Mouse (Mus musculus): ENCODE results near the gene Nudc. TPM values are rescaled to one million over a fixed set of nuclear protein-coding genes. Genes with fewer than 3 reads are reported as not detected.

The Nudc gene
- total and polyA plus RNA-seq, 2 experiments from 2014 or later = 54.1 to 265 TPM

DNA sequence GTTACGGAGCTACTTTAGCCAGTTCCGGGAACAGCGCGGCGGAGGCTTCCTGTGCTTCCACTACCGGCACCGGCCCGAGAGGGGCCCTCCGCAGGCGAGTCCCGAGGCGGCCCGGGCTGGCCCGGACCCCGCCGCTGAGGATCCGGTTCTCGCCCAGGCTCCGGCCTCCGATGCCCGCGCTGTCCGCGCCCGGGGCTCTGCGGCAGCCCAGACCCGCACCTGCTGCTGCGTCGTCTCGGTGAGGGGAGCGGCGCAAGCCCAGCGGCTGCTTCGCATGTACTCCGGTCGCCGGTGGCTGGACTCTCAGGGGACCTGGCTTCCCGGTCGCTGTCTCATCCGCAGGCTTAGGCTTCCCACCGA lies 29.0 kb upstream of the Nudc start:
- TF ChIP-seq CTCF (IDR thresholded peaks at IDR 0.05; ENCODE audit: low read depth) = no peak
- WGBS = 2% methylated on average over 34 of the region's 41 CpGs
- Histone ChIP-seq H3K4me3 (ENCODE audit: low read length) (peak overlapping the region; percentile 83), H3K27ac (peak overlapping the region; percentile 77; the same call in 1 of the 2 replicates), H3K4me1 (ENCODE audit: insufficient read depth, low read length) (no peaks in the 10 kb centered on the region), H3K36me3 (ENCODE audit: insufficient read depth, low read length) (peaks cover 15% of the 10 kb centered on the region; the same call in 1 of the 2 replicates), H3K9me3 (ENCODE audit: low read length) (no peaks in the 10 kb centered on the region), H3K4me2 (ENCODE audit: low read depth, low read length) (peak overlapping the region; percentile 73), H3K9ac (replicated peaks; ENCODE audit: low read length) (peak overlapping the region; percentile 80), H3K27me3 (ENCODE audit: insufficient read depth, low read length) (no peaks in the 10 kb centered on the region)
- peak; percentile 61 for ATAC-seq
- DNase-seq (ENCODE audit: low spot score) = no peak

DNA sequence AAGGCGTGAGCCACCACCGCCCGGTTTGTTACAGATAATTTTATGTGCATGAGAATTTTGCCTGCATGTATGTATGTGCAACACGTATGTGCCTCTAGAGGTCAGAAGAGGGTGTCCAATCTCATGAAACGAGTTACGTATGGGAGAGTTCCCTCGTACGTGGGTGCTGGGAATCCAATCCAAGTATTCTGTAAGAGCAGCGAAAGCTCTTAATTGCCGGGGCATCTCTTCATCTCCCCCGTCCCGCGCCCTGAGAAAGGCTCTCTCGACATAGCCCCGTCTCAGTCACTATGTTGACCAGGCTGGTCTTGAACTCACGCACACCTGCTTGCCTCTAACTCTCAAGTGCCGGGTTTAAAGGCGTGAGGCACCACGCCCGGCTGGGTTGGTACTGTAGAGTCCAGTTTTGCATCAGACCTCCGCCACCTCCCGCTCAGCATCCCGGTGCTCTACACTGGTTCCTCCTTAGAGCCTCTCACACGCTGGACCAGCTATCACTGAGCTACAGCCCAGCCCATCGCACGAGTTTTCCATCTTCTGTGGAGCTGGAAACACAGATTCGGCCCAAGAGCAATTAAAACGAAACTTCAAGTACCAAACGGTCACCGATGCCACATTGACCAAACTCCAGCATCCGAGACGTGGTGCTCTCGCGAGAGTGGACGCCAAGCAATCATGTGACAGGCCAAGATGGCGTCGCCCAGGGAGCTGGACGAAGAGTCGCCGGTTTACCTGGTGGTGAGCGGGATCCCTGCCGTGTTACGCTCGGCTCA lies 28.5 kb upstream of the Nudc start, which contains the start of gene Gpatch3:
Gene Gpatch3, plus strand, starts transcription at position 676 of the 773 bp plus-strand sequence.
- TF ChIP-seq CTCF (IDR thresholded peaks at IDR 0.05; ENCODE audit: low read depth) = peak; percentile 37; the same call in 1 of the 2 replicates
- DNase-seq (ENCODE audit: low spot score) (peak; percentile 97), ATAC-seq (peak; percentile 95)
- WGBS = 6% methylated on average over 44 of the region's 44 CpGs
- H3K27me3 ChIP-seq (ENCODE audit: insufficient read depth, low read length) = no peaks in the 10 kb centered on the region
- no peaks in the 10 kb centered on the region for H3K9me3 ChIP-seq (ENCODE audit: low read length)
- H3K4me2 ChIP-seq (ENCODE audit: low read depth, low read length) = peak within 1 kb of the TSS; percentile 73
- peak within 1 kb of the TSS; percentile 83 for H3K4me3 ChIP-seq (ENCODE audit: low read length)
- H3K9ac ChIP-seq (replicated peaks; ENCODE audit: low read length) = peak within 1 kb of the TSS; percentile 80
- H3K36me3 ChIP-seq (ENCODE audit: insufficient read depth, low read length) = peaks cover 9% of the 10 kb centered on the region; the same call in 1 of the 2 replicates
- H3K4me1 ChIP-seq (ENCODE audit: insufficient read depth, low read length) = no peaks in the 10 kb centered on the region
- H3K27ac ChIP-seq = peak within 1 kb of the TSS; percentile 77

DNA sequence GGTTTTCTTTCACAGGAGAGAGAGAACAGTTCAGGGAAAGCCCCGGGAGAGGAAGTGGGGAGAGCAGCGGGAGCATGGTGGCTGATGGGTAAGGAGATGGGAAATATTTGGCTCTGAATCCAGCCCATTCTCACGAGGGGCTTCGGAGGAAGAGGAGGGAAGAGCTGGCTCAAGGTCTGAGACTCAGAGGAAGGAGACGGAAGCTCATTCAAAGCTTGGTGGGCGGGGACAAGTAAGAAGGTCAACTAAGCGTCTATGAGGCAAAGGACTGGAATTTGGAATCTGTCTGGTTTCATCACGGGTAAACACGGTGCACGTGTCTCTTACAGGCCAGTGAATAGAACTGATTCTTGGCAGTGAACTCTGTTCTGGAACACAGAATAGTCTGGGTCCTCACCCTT lies 24.3 kb upstream of the Nudc start:
- ATAC-seq (no peak), DNase-seq (ENCODE audit: low spot score) (no peak)
- Histone ChIP-seq H3K4me3 (ENCODE audit: low read length) (no peak overlapping the region), H3K9ac (replicated peaks; ENCODE audit: low read length) (no peak overlapping the region), H3K4me2 (ENCODE audit: low read depth, low read length) (no peak overlapping the region), H3K27ac (no peak overlapping the region), H3K4me1 (ENCODE audit: insufficient read depth, low read length) (no peaks in the 10 kb centered on the region), H3K27me3 (ENCODE audit: insufficient read depth, low read length) (no peaks in the 10 kb centered on the region), H3K36me3 (ENCODE audit: insufficient read depth, low read length) (no peaks in the 10 kb centered on the region), H3K9me3 (ENCODE audit: low read length) (no peaks in the 10 kb centered on the region)
- 53% methylated on average over 10 of the region's 10 CpGs for WGBS
- no peak for TF ChIP-seq CTCF (IDR thresholded peaks at IDR 0.05; ENCODE audit: low read depth)

DNA sequence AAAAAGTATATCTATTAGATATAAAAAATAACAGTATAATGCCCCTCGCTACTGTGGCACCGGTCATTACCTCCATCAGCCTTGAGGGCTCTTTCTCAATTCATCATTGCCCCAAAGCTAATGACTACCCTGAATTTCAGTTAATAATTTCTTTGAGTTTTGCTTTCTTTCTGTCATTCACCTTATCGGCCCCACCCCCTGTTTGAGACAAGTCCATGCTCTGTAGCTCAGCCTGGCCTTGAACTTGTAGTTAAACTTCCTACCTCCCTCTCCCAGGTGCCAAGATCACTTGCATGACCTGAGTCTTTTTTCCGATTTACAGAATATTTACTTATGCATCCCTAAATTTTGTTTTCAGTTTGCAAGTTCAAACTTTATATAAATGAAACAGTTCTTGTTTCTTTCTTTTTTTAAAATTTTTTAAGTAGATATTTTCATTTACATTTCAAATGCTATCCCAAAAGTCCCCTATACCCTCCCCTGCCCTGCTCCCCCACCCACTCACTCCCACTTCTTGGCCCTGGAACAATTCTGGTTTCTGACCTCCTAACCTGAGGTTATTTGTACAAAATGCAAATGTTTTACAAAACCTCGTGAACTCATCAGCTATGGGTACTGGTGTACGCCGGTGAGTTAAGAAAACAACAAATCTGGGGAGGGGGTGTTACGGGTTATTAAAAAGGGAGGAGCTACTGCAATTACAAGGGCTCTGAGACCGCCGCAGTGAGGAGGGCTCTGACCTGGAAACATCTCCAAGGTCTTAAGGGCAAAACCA lies 23.7 kb upstream of the Nudc start:
- ATAC-seq = no peak
- Histone ChIP-seq H3K4me3 (ENCODE audit: low read length) (no peak overlapping the region), H3K9ac (replicated peaks; ENCODE audit: low read length) (no peak overlapping the region), H3K4me1 (ENCODE audit: insufficient read depth, low read length) (no peaks in the 10 kb centered on the region), H3K27ac (no peak overlapping the region), H3K36me3 (ENCODE audit: insufficient read depth, low read length) (no peaks in the 10 kb centered on the region), H3K4me2 (ENCODE audit: low read depth, low read length) (no peak overlapping the region), H3K9me3 (ENCODE audit: low read length) (no peaks in the 10 kb centered on the region), H3K27me3 (ENCODE audit: insufficient read depth, low read length) (no peaks in the 10 kb centered on the region)
- DNase-seq (ENCODE audit: low spot score) = no peak
- TF ChIP-seq CTCF (IDR thresholded peaks at IDR 0.05; ENCODE audit: low read depth) = no peak
- 72% methylated on average over 10 of the region's 10 CpGs for WGBS

DNA sequence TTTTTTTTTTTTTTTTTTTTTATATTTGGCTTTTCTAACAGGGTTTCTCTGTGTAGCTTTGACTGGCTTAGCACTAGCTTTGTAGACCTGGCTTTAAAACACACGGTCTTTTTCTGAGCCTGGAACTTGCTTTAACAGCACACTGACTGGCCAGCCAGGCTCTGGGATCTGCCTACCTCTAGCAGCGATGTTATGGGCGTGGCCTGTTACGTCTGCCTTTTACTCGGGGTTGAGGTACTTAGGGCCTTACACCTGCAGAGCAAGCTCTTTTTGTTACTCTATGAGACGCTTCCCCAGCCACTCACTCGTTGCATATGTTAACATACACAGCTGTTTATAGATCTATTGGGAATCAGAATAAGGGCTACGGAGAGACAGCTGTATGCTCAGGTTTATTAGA lies 21.5 kb upstream of the Nudc start:
- no peak for TF ChIP-seq CTCF (IDR thresholded peaks at IDR 0.05; ENCODE audit: low read depth)
- no peaks in the 10 kb centered on the region for H3K27me3 ChIP-seq (ENCODE audit: insufficient read depth, low read length)
- WGBS = 31% methylated on average over 8 of the region's 8 CpGs
- H3K36me3 ChIP-seq (ENCODE audit: insufficient read depth, low read length) = no peaks in the 10 kb centered on the region
- H3K4me2 ChIP-seq (ENCODE audit: low read depth, low read length) = no peak overlapping the region
- DNase-seq (ENCODE audit: low spot score) (no peak), ATAC-seq (no peak)
- no peak overlapping the region for H3K9ac ChIP-seq (replicated peaks; ENCODE audit: low read length)
- H3K4me1 ChIP-seq (ENCODE audit: insufficient read depth, low read length) = no peaks in the 10 kb centered on the region
- H3K9me3 ChIP-seq (ENCODE audit: low read length) = no peaks in the 10 kb centered on the region
- no peak overlapping the region for H3K4me3 ChIP-seq (ENCODE audit: low read length)
- no peak overlapping the region for H3K27ac ChIP-seq

DNA sequence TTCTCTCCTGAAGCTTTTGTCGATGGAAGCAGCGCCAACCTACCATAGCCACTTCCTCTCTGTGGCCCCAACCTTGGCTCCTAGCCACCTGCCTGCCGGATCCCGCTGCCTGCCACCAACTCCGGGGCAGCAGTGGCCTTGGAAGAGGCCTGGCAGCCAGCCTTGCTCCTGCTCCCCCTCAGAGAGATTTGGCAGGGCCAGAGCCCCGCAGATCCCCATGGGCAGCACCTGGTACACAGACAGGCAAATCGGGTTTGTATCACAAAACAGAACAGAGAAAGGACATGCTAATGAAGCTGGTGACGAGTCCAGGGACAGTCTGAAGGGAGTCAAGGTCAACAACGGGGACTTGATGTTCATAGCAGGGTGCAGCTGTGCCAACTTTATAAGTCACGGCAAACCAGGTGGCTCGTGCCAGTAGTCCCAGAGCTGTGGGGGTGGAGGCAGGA lies 17.4 kb upstream of the Nudc start:
- Histone ChIP-seq H3K27me3 (ENCODE audit: insufficient read depth, low read length) (no peaks in the 10 kb centered on the region), H3K36me3 (ENCODE audit: insufficient read depth, low read length) (no peaks in the 10 kb centered on the region), H3K4me3 (ENCODE audit: low read length) (no peak overlapping the region), H3K9me3 (ENCODE audit: low read length) (no peaks in the 10 kb centered on the region), H3K9ac (replicated peaks; ENCODE audit: low read length) (no peak overlapping the region), H3K27ac (no peak overlapping the region), H3K4me2 (ENCODE audit: low read depth, low read length) (no peak overlapping the region), H3K4me1 (ENCODE audit: insufficient read depth, low read length) (no peaks in the 10 kb centered on the region)
- no peak for TF ChIP-seq CTCF (IDR thresholded peaks at IDR 0.05; ENCODE audit: low read depth)
- WGBS = 47% methylated on average over 11 of the region's 11 CpGs
- ATAC-seq = peak; percentile 51; the same call in 1 of the 2 replicates
- DNase-seq (ENCODE audit: low spot score) = peak; percentile 73
